Mouse (Mus musculus): ENCODE measurements around the gene Nrp2. TPM values are rescaled to one million over a fixed set of nuclear protein-coding genes. Genes with fewer than 3 reads are reported as not detected.

Gene Nrp2
- total RNA-seq, 4 experiments from 2014 or later, result 28.1 to 33.4 (median 29.6) TPM

GRCm38 (mm10) chr1:62704889-62705516 is 1.9 kb downstream of the Nrp2 start:
- no peak for DNase-seq (ENCODE audit: low spot score in 2 of 2)

GRCm38 (mm10) chr1:62705517-62705981 is 2.5 kb downstream of the Nrp2 start:
- peak in 1 of 2 experiments; percentile 40 for DNase-seq (ENCODE audit: low spot score in 2 of 2)

- DNase-seq (ENCODE audit: low spot score in 2 of 2), result peak; percentile 46 to 57
These were observed 3.3 kb downstream of the Nrp2 start for GRCm38 (mm10) chr1:62706085-62707021.

- DNase-seq (ENCODE audit: low spot score in 2 of 2), result no peak
These were observed 4.2 kb downstream of the Nrp2 start for GRCm38 (mm10) chr1:62707101-62707912.

GRCm38 (mm10) chr1:62707913-62708860 is 5.1 kb downstream of the Nrp2 start:
- DNase-seq (ENCODE audit: low spot score in 2 of 2), result no peak

DNA sequence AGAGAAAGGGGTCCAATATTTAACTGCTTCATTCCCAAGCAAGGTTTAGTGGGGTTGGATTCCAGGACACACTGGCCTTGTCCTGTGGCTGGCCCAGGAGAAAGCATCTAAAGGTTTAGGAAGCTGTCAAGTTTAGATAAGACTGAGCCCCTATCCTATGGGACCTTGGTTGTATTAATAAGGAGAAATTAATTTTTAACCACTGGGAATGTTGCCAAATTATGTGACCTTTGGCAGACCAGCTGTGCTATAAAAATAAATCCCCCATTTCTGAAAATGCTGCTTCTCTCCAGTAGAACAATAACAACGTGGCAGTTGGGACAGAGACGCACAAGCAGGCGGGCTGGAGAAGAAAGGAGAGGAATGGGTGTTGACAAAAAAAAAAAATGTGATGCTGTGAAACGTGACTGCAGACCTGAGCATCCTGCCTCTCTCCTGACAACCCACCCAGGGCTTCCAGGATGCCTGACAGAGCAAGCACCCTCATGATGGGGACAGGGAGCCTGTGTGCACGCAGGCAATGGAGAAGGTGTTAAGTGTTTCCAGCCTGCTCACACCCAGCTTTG is 6.8 kb downstream of the Nrp2 start:
- DNase-seq (ENCODE audit: low spot score in 2 of 2), result no peak

DNA sequence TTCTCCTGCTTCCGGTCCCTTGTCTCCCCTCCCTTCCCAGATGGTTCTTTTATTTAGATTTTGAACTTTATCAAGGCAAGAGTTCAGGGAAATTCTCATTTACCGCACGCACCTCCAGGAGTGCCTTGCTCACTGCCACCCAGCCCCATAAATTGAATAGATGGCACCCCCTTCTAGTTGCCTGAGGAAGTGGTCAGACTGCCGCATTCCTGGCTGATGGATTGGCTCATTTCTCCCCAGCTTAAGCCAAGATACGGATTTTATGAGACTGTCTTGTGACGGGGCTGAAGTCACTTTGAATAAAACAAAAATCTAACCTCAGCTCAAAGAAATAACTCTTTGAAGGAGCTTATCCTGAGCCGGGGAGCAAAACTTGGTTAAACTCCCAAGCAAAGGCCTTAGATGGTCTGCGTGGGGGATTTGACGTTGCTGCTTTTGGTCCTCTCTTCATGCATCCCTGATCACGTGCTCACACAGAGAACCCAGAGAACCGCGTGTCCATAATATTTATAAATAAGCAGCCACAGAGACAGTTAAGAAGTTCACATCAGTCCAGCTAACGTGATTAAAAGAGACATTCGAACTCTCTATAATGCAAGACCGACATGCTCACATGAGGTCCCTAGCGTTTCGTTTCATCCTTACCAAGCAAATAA is 10.1 kb downstream of the Nrp2 start:
- DNase-seq (ENCODE audit: low spot score in 2 of 2), result no peak

DNA sequence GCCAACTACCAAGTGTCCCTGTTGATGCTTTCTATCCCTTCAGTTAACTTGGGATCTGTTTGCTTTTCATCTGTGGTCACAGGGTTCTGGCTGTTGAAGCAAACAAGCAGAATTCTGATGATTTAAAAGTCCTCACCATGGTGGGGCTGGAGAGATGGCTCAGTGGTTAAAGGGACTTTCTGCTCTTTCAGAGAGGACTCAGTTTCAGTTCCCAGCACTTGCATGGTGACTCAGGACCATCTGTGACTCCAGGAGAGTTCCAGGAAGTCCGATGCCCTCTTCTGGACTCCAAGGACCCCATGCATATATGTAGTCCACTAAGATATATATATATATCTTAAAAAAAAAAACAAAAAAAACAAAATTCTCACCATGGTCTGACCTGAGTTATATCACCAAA is 11.9 kb downstream of the Nrp2 start:
- no peak for DNase-seq (ENCODE audit: low spot score in 2 of 2)

DNA sequence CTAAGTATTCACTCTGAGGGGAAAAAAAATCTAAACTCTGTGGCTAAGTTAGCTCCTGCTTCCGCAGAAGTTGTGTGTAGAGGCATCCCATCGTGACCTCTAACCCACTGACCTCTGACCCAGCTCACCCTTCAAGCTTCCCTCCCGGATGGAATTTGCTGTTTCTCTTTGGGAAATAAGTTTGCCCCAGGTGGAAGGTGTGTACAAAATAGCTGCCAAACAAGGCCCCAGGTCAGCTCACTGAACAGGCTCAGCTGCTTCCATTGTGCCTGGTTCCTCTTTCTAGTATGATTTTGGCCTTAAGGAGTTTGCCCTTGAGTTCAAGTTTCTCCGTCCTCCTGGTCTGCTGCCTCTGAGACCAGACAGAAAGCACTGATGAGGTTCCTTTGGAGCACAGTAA is 12.6 kb downstream of the Nrp2 start:
- no peak for DNase-seq (ENCODE audit: low spot score in 2 of 2)

DNA sequence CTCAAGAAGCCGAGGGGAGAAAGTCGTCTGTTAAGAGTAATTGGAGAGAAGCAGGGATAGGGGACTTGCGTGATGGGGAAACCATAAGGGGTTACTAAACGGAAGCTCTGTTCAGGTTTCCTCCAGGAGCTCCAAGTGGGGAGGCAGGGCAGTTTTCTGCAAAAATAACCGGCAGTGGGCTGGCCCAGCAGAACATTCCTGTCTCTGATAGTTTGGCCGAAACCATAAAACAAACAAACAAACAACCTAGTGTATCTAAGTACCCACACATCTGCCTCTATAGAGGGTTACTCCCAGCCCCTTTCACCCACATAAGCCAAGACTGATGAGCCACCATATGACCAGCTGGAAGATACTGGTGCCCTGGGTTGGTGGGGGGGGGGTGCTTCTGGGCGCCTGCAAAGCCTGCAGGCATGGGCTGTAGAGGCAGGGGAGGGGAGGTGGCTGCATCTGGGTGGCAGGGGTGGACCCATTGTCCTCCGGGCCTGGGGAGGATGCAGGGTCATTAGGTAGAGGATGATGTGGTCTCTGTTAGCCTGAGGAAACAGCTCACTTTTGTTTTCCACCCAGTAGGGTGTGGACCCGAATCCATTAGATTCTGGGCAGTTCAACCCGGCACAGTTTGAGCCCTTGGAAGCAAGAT is 13.9 kb downstream of the Nrp2 start:
- DNase-seq (ENCODE audit: low spot score in 2 of 2), result no peak

DNA sequence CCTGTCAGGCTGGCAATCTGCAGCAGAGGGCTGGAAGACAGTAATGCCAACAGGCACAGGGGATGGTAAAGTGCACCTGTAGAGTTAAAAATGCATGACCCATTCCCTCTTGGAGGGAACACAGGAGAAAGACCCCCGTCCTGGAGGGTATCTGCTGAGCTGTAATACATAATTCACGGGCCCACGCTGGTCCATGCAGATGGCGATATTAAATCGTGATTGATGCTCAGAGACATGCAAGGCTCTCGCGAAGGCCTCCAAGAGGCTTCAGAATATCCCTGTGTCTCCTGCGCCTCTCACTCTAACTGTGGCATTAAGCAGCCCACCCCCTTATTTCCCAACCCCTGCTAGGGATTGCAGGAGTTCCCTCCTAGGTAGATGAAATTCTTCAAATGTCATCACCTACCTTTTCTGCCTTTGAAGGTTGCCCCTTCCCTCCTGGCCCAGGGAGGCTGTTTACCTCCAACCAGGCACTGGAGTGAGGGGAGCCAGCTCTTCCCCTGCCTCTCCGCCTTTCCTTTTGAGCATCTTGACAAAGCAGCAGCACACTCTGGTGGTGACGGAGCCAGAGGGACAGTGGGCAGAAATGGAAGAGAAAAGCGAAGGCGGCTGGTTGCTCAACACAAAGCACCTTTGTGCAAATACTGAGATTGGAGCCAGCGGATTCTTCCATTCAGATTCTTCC is 14.6 kb downstream of the Nrp2 start:
- peak in 1 of 2 experiments; percentile 51 for DNase-seq (ENCODE audit: low spot score in 2 of 2)

GRCm38 (mm10) chr1:62718237-62718571 is 15.1 kb downstream of the Nrp2 start:
- no peak for DNase-seq (ENCODE audit: low spot score in 2 of 2)

GRCm38 (mm10) chr1:62718750-62719149 is 15.7 kb downstream of the Nrp2 start:
- no peak for DNase-seq (ENCODE audit: low spot score in 2 of 2)

DNA sequence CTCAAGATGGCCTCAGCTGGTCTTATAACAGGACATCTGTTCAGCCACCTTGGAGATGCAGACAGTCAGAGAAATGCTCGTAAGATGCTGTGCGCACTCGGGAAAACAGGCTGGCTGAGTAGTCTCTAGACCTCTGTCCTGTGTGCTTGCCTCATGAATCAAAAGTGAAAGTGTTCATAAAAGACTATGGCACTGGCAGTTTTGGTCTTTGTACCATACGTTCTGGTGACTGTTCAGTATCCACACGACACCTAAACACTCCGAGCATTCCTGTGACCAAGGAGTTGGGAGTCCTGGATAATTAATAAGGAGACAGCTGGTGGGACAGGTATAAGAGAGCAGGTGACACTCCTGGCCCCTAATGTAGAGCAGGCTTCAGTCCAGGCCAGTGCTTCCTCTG is 16.7 kb downstream of the Nrp2 start:
- no peak for DNase-seq (ENCODE audit: low spot score in 2 of 2)

DNA sequence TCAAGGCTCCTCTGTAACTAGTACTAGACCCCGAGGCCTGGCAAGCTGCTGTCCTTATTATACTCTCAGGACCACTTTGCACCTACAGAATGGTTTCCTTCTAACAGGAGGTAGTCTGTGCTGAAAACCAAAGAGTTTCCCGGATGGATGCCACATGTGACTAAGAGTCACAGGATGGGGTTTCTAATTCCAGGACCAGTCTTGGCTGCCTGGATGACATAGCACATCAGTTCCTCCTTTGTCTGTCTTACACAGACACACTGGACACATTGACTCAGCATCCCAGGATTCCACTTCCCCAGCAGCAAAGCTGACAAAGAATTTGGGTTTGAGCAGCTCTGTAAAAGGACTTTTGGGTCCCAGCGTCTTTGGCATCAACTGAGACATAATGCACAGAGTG is 17.1 kb downstream of the Nrp2 start:
- DNase-seq (ENCODE audit: low spot score in 2 of 2), result no peak

GRCm38 (mm10) chr1:62720727-62721705 is 17.9 kb downstream of the Nrp2 start:
- DNase-seq (ENCODE audit: low spot score in 2 of 2), result no peak

- DNase-seq (ENCODE audit: low spot score in 2 of 2), result no peak
These were observed 18.7 kb downstream of the Nrp2 start for GRCm38 (mm10) chr1:62721706-62722187.

Measured in left cerebral cortex, adult 8-10 months (tissue).